Mouse (Mus musculus): ENCODE data around the gene Taf10.
"Not testable (repeated sequence)": the region's sequence is repeated elsewhere in the genome, so short reads cannot be mapped to it uniquely, and the experiment has no call there.

- TF ChIP-seq HCFC1 (IDR thresholded peaks at IDR 0.05; ENCODE audit: borderline replicate concordance, insufficient read depth, low read length); ZNF384 (IDR thresholded peaks at IDR 0.05; ENCODE audit: low read depth, low read length); CHD2 (IDR thresholded peaks at IDR 0.05; ENCODE audit: low read depth, low read length): not testable (repeated sequence)
These were observed 775 bp downstream of the Taf10 start for GRCm38 (mm10) chr7:105743246-105743925.

All from ES-E14 (cell line).